Mouse (Mus musculus): ENCODE measurements around the gene Zfp459. TPM values are rescaled to one million over a fixed set of nuclear protein-coding genes. Genes with fewer than 3 reads are reported as not detected.

Gene Zfp459
- polyA plus RNA-seq, 1 experiment, result 0.44 TPM

DNA sequence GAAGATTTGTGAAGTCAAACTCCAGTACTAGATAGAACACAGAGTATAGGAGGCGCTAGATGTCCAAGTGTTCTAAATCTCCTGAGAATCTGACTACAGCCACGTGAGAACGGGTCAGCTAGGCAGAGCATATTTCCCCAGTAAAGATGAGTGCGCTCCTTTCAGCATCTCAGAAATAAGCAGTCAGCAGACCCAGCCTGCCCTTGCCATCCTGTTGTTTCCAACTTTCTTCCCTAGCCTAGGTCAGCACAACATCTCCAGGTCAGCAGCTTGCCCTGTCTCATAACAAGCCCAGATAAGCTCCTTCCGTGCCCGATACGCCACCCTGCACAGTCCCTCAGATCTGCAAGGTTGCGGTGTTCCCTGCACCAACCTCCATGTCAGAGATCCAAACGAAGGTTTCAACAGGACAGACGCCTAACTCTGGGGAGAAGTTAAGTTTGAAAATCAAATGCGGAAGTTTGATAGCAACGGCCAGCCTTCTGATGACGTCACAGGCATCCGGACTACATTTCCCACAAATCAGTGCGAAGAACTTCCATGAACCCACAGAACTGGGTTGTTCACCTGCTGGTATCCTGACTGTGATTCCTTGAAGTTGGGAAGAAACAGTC is 61.0 kb downstream of the Zfp459 start, which contains the start of the genes Gm28044 and Zfp953:
Gene Gm28044, minus strand, starts transcription at position 406 of the 614 bp plus-strand sequence.
Gene Zfp953, minus strand, starts transcription at position 475 of the 614 bp plus-strand sequence.
- no peaks in the 10 kb centered on the region for H3K36me3 ChIP-seq (ENCODE audit: control insufficient read depth, insufficient read depth, low read length)
- peak; percentile 96 for DNase-seq
- peak within 1 kb of the TSS; percentile 79 for H3K27ac ChIP-seq (ENCODE audit: insufficient read depth, low read depth, low read length)
- no peaks in the 10 kb centered on the region for H3K27me3 ChIP-seq (replicated peaks; ENCODE audit: control insufficient read depth, insufficient read depth, low read length)
- TF ChIP-seq POLR2A (IDR thresholded peaks at IDR 0.05; ENCODE audit: low read depth, low read length) (no peak), CTCF (conservative IDR thresholded peaks at IDR 0.05; ENCODE audit: insufficient read depth, insufficient read length, low read depth, low read length) (0 out of 2 replicates have a peak, but pooled peaks have one; percentile 7)
- H3K4me1 ChIP-seq (ENCODE audit: control insufficient read depth, insufficient read depth, low read length), result no peaks in the 10 kb centered on the region; the same call in 1 of the 2 replicates
- peak within 1 kb of the TSS; percentile 82 for H3K4me3 ChIP-seq (ENCODE audit: insufficient read depth, low read depth, low read length)
- under 1% methylated on average over 15 of the region's 15 CpGs for WGBS

Other genes with a start within 250 kb of the Zfp459 start
- gene Rsl1, start 248.2 kb downstream of the Zfp459 start, polyA plus RNA-seq (2012; rRNA removed), result 2.4 and 3.0 TPM in 2 replicates
- 0.12 and 0.36 TPM in 2 replicates for gene Zfp455, start 226.9 kb downstream of the Zfp459 start, polyA plus RNA-seq (2012; rRNA removed)
- 0.53 and 0.61 TPM in 2 replicates for gene Zfp458, start 143.0 kb downstream of the Zfp459 start, polyA plus RNA-seq (2012; rRNA removed)
- 2.0 and 2.1 TPM in 2 replicates for gene Zfp457, start 114.9 kb downstream of the Zfp459 start, polyA plus RNA-seq (2012; rRNA removed)
- gene Zfp595, start 88.8 kb downstream of the Zfp459 start, polyA plus RNA-seq (2012; rRNA removed), result 0.65 and 0.78 TPM in 2 replicates
- 0.20 TPM in 1 of 2 replicates, not detected in the other for gene Gm28044, start 60.9 kb downstream of the Zfp459 start, polyA plus RNA-seq (2012; rRNA removed)
- gene Zfp953, start 60.8 kb downstream of the Zfp459 start, polyA plus RNA-seq (2012; rRNA removed), result 0.23 and 0.47 TPM in 2 replicates
- 0.25 TPM in 1 of 2 replicates, not detected in the other for gene Gm28041, start 45.7 kb downstream of the Zfp459 start, polyA plus RNA-seq (2012; rRNA removed)
- 0.15 and 0.31 TPM in 2 replicates for gene Zfp456, start 45.6 kb downstream of the Zfp459 start, polyA plus RNA-seq (2012; rRNA removed)
- gene Zfp429, start 21.6 kb downstream of the Zfp459 start, polyA plus RNA-seq (2012; rRNA removed), result 1.8 and 3.4 TPM in 2 replicates
- gene Zfp874a, start 30.2 kb upstream of the Zfp459 start, polyA plus RNA-seq (2012; rRNA removed), result 2.0 and 2.8 TPM in 2 replicates
- 3.5 TPM in 2 replicates for gene Zfp874b, start 62.8 kb upstream of the Zfp459 start, polyA plus RNA-seq (2012; rRNA removed)
- 0.88 and 1.3 TPM in 2 replicates for gene Zfp58, start 79.1 kb upstream of the Zfp459 start, polyA plus RNA-seq (2012; rRNA removed)
- gene Gm26965, start 104.7 kb upstream of the Zfp459 start, polyA plus RNA-seq (2012; rRNA removed), result not detected in 2 replicates
- 28.0 and 30.8 TPM in 2 replicates for gene Zfp87, start 104.8 kb upstream of the Zfp459 start, polyA plus RNA-seq (2012; rRNA removed)
- 2.2 and 3.3 TPM in 2 replicates for gene Zfp748, start 132.4 kb upstream of the Zfp459 start, polyA plus RNA-seq (2012; rRNA removed)
- 0.49 and 0.86 TPM in 2 replicates for gene Zfp729b, start 188.3 kb upstream of the Zfp459 start, polyA plus RNA-seq (2012; rRNA removed)
- not detected in 2 replicates for gene Gm49345, start 216.4 kb upstream of the Zfp459 start, polyA plus RNA-seq (2012; rRNA removed)
- gene Zfp729a, start 216.4 kb upstream of the Zfp459 start, polyA plus RNA-seq (2012; rRNA removed), result 0.91 and 1.4 TPM in 2 replicates